Mouse (Mus musculus): ENCODE measurements around the gene Sem1. TPM values are rescaled to one million over a fixed set of nuclear protein-coding genes. Genes with fewer than 3 reads are reported as not detected.

Gene Sem1
- polyA plus RNA-seq, 1 experiment from 2014 or later, result 211 TPM

DNA sequence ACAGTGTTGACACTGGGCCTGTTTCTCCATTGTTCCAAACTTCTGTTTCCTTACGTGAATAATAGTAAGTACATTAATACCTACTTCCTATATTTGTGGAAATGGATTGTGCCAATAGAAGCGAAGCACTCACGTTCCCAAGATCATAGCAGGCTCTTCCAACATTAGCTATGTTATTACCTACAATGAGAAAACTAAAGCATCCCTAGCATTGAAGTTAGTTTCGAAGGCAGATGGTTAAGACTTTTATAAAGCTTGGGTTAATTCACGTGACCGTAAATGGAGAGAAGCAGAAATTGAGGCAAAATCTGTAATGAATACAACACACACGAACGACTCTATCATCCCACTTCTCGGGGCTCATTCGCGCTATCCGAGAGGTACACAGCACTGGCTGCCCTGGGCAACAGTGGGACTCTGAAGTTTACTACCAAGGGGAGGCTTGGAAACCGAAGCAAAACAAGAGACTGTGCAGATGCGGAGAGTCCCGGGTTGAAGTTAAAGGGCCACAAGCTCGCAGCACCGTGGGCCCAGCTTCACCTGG lies 650 bp downstream of the Sem1 start:
- H3K9me3 ChIP-seq (ENCODE audit: control insufficient read depth), result no peaks in the 10 kb centered on the region
- H3K9ac ChIP-seq (ENCODE audit: low read depth, low read length), result peak overlapping the region; percentile 98
- no peaks in the 10 kb centered on the region for H3K36me3 ChIP-seq (ENCODE audit: control insufficient read depth, insufficient read depth)
- ATAC-seq, result peak; percentile 72
- no peaks in the 10 kb centered on the region for H3K4me1 ChIP-seq (replicated peaks; ENCODE audit: control insufficient read depth, insufficient read depth, low read length)
- H3K27me3 ChIP-seq (replicated peaks; ENCODE audit: control insufficient read depth, insufficient read depth, low read length), result no peaks in the 10 kb centered on the region
- H3K4me2 ChIP-seq (replicated peaks; ENCODE audit: low read depth), result peak overlapping the region; percentile 68
- no peak for TF ChIP-seq CTCF (IDR thresholded peaks at IDR 0.05; ENCODE audit: low read depth)
- H3K4me3 ChIP-seq (ENCODE audit: low read depth, low read length), result peak overlapping the region; percentile 90
- peak overlapping the region; percentile 96 for H3K27ac ChIP-seq (ENCODE audit: low read depth, low read length)
- WGBS, result 1% methylated on average over 17 of the region's 17 CpGs

DNA sequence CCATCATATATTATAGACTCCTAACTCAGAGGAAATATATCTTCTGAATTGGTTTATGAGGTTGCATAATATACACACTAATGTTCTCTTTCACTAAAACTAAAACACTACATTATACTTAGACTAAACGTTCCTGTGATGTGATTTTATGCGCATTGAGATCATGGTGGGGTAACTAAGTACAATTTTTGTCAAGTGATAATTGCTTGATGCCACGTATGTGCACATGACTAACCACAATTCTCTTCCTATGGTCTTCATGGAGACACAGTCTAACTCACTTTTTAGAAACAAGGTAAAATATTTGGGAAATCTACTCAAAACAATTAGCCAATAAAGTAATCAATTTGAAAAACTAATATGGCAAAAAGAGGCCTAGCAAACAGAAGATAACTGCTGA lies 1.2 kb downstream of the Sem1 start:
- Histone ChIP-seq H3K4me3 (ENCODE audit: low read depth, low read length) (peak overlapping the region; percentile 90), H3K27ac (ENCODE audit: low read depth, low read length) (no peak overlapping the region), H3K36me3 (ENCODE audit: control insufficient read depth, insufficient read depth) (no peaks in the 10 kb centered on the region), H3K4me2 (replicated peaks; ENCODE audit: low read depth) (peak overlapping the region; percentile 68), H3K9ac (ENCODE audit: low read depth, low read length) (peak overlapping the region; percentile 98), H3K9me3 (ENCODE audit: control insufficient read depth) (no peaks in the 10 kb centered on the region), H3K27me3 (replicated peaks; ENCODE audit: control insufficient read depth, insufficient read depth, low read length) (no peaks in the 10 kb centered on the region), H3K4me1 (replicated peaks; ENCODE audit: control insufficient read depth, insufficient read depth, low read length) (no peaks in the 10 kb centered on the region)
- ATAC-seq, result no peak
- no peak for TF ChIP-seq CTCF (IDR thresholded peaks at IDR 0.05; ENCODE audit: low read depth)
- WGBS, result 52% methylated on average over 3 of the region's 3 CpGs

DNA sequence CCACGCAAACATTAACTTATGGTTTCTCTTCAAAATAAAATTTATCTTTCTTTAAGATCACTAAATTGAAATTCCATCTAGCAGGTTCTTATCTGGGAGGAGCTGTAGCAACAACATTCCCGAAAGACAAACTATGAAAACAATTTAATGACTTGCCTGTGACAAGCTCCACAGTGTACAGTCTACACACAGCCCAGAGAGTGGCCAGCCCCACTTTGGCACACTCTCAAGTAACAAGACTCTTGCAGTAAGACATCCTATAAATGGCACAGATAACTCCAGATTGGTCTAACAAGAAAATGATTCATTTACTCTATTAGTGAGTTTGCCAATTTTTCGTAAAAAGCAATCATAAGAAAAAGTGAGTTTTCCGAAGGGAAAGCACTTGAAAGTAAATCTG lies 2.7 kb downstream of the Sem1 start:
- H3K9ac ChIP-seq (ENCODE audit: low read depth, low read length), result no peak overlapping the region
- ATAC-seq, result no peak
- H3K4me1 ChIP-seq (replicated peaks; ENCODE audit: control insufficient read depth, insufficient read depth, low read length), result no peaks in the 10 kb centered on the region
- no peak overlapping the region for H3K4me2 ChIP-seq (replicated peaks; ENCODE audit: low read depth)
- 79% methylated on average over 4 of the region's 4 CpGs for WGBS
- TF ChIP-seq CTCF (IDR thresholded peaks at IDR 0.05; ENCODE audit: low read depth), result no peak
- no peaks in the 10 kb centered on the region for H3K27me3 ChIP-seq (replicated peaks; ENCODE audit: control insufficient read depth, insufficient read depth, low read length)
- no peak overlapping the region for H3K4me3 ChIP-seq (ENCODE audit: low read depth, low read length)
- no peak overlapping the region for H3K27ac ChIP-seq (ENCODE audit: low read depth, low read length)
- H3K36me3 ChIP-seq (ENCODE audit: control insufficient read depth, insufficient read depth), result no peaks in the 10 kb centered on the region
- H3K9me3 ChIP-seq (ENCODE audit: control insufficient read depth), result no peaks in the 10 kb centered on the region

DNA sequence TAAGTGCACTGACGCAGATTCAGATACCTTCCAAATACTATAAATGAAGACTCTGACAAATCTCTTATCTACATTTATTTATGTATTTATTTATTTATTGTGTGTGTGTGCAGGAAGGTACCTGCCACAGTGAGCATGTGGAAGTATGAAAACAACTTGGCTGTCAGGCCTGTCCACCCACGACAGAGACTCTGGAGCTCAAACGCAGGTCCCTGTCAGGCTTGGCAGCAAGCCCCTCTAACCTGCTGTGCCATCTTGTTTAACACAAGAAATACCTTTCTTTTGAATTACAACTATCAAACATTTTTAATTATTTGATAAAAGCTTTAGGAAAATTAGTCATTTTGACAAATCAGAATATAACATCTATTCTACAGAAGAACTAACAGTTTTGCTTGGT lies 10.0 kb downstream of the Sem1 start:
- Histone ChIP-seq H3K9ac (ENCODE audit: low read depth, low read length) (no peak overlapping the region), H3K27me3 (replicated peaks; ENCODE audit: control insufficient read depth, insufficient read depth, low read length) (no peaks in the 10 kb centered on the region), H3K4me3 (ENCODE audit: low read depth, low read length) (no peak overlapping the region), H3K36me3 (ENCODE audit: control insufficient read depth, insufficient read depth) (no peaks in the 10 kb centered on the region), H3K4me1 (replicated peaks; ENCODE audit: control insufficient read depth, insufficient read depth, low read length) (no peaks in the 10 kb centered on the region), H3K4me2 (replicated peaks; ENCODE audit: low read depth) (no peak overlapping the region), H3K27ac (ENCODE audit: low read depth, low read length) (no peak overlapping the region), H3K9me3 (ENCODE audit: control insufficient read depth) (no peaks in the 10 kb centered on the region)
- no peak for ATAC-seq
- WGBS, result 82% methylated on average over 3 of the region's 3 CpGs
- no peak for TF ChIP-seq CTCF (IDR thresholded peaks at IDR 0.05; ENCODE audit: low read depth)

DNA sequence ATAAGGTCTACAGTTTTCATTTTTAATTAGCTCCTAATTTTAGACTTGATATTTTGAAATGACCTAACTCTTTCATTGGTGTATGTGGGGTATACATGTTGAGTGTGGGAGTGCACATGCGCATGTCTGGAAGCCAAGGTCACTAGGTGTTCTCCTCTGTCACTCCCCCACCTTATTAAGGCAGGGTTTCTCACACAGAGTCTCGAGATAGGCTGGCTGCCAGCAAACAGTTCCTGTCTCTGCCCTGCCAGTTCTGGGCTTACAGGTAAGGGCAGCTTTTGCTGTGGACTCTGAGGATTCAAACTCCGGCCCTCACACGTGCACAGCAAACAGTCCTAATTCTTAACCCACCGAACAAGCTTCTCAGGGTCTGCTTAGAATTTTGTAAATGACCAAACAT lies 14.8 kb downstream of the Sem1 start:
- no peaks in the 10 kb centered on the region for H3K27me3 ChIP-seq (replicated peaks; ENCODE audit: control insufficient read depth, insufficient read depth, low read length)
- WGBS, result 61% methylated on average over 5 of the region's 5 CpGs
- no peaks in the 10 kb centered on the region for H3K9me3 ChIP-seq (ENCODE audit: control insufficient read depth)
- H3K4me3 ChIP-seq (ENCODE audit: low read depth, low read length), result no peak overlapping the region
- no peak overlapping the region for H3K9ac ChIP-seq (ENCODE audit: low read depth, low read length)
- H3K27ac ChIP-seq (ENCODE audit: low read depth, low read length), result no peak overlapping the region
- no peak overlapping the region for H3K4me2 ChIP-seq (replicated peaks; ENCODE audit: low read depth)
- no peak for TF ChIP-seq CTCF (IDR thresholded peaks at IDR 0.05; ENCODE audit: low read depth)
- no peaks in the 10 kb centered on the region for H3K4me1 ChIP-seq (replicated peaks; ENCODE audit: control insufficient read depth, insufficient read depth, low read length)
- H3K36me3 ChIP-seq (ENCODE audit: control insufficient read depth, insufficient read depth), result peaks cover 9% of the 10 kb centered on the region; the same call in 1 of the 2 replicates
- ATAC-seq, result no peak

DNA sequence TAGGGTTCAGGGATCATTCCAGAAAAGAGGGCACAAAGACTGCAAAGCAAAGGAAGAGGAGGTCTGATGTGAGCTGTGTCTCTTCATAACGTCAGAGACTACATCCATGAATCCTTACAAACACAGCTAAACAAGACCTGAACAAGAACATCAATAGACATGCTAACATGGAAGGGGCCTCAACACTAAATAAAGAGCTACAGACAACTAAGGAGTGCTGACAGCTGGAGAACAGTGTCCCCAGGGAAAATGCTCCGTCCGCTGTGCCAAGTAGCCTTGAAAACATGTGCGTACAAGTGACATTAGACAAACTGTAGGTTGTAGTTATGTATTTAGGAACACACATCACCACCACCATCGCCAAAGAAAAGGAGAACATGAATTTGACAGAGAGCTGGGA lies 15.7 kb downstream of the Sem1 start:
- Histone ChIP-seq H3K27me3 (replicated peaks; ENCODE audit: control insufficient read depth, insufficient read depth, low read length) (no peaks in the 10 kb centered on the region), H3K4me3 (ENCODE audit: low read depth, low read length) (no peak overlapping the region), H3K36me3 (ENCODE audit: control insufficient read depth, insufficient read depth) (peaks cover 13% of the 10 kb centered on the region; the same call in 1 of the 2 replicates), H3K9me3 (ENCODE audit: control insufficient read depth) (no peaks in the 10 kb centered on the region), H3K4me2 (replicated peaks; ENCODE audit: low read depth) (no peak overlapping the region), H3K27ac (ENCODE audit: low read depth, low read length) (no peak overlapping the region), H3K4me1 (replicated peaks; ENCODE audit: control insufficient read depth, insufficient read depth, low read length) (no peaks in the 10 kb centered on the region), H3K9ac (ENCODE audit: low read depth, low read length) (no peak overlapping the region)
- no peak for ATAC-seq
- no peak for TF ChIP-seq CTCF (IDR thresholded peaks at IDR 0.05; ENCODE audit: low read depth)
- WGBS, result 86% methylated on average over 5 of the region's 5 CpGs

DNA sequence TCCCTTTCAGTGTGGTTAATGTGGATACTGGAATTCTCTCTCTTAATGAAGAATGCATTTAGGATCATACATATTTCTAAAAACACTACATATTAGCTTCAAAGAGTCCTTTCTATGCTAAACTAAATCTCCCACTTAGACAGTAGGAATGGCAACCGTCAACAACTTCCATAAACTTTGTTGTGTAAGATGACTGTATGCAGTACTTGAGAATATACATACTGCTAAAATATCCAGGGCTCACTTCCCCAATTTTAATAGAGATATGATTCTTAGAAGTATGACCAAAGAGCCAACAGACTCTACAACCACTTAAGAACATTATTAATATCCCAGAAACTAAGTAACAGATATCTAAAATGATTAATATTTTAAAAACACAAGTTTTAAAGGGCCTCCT lies 20.8 kb downstream of the Sem1 start:
- WGBS, result 95% methylated on average over 1 of the region's 1 CpGs
- Histone ChIP-seq H3K9me3 (ENCODE audit: control insufficient read depth) (no peaks in the 10 kb centered on the region), H3K4me1 (replicated peaks; ENCODE audit: control insufficient read depth, insufficient read depth, low read length) (no peaks in the 10 kb centered on the region), H3K27me3 (replicated peaks; ENCODE audit: control insufficient read depth, insufficient read depth, low read length) (no peaks in the 10 kb centered on the region), H3K36me3 (ENCODE audit: control insufficient read depth, insufficient read depth) (peaks cover 23% of the 10 kb centered on the region), H3K27ac (ENCODE audit: low read depth, low read length) (no peak overlapping the region), H3K9ac (ENCODE audit: low read depth, low read length) (no peak overlapping the region), H3K4me2 (replicated peaks; ENCODE audit: low read depth) (no peak overlapping the region), H3K4me3 (ENCODE audit: low read depth, low read length) (no peak overlapping the region)
- ATAC-seq, result no peak
- no peak for TF ChIP-seq CTCF (IDR thresholded peaks at IDR 0.05; ENCODE audit: low read depth)

Data from intestine, postnatal 0 days (tissue).